Mouse (Mus musculus): ENCODE results near the gene Map1b. TPM values are rescaled to one million over a fixed set of nuclear protein-coding genes. Genes with fewer than 3 reads are reported as not detected.

Map1b gene
- polyA plus RNA-seq, 1 experiment from 2014 or later: 43.7 TPM

GRCm38 (mm10) chr13:99461886-99462285, 54.5 kb downstream of the Map1b start:
- Histone ChIP-seq H3K4me3 (ENCODE audit: low read depth, low read length) (no peak overlapping the region), H3K27me3 (replicated peaks; ENCODE audit: control insufficient read depth, insufficient read depth, low read length) (no peaks in the 10 kb centered on the region), H3K4me1 (replicated peaks; ENCODE audit: control insufficient read depth, insufficient read depth, low read length) (no peaks in the 10 kb centered on the region), H3K36me3 (ENCODE audit: control insufficient read depth, insufficient read depth) (no peaks in the 10 kb centered on the region), H3K9ac (ENCODE audit: low read depth, low read length) (no peak overlapping the region), H3K9me3 (ENCODE audit: control insufficient read depth) (no peaks in the 10 kb centered on the region), H3K4me2 (replicated peaks; ENCODE audit: low read depth) (no peak overlapping the region), H3K27ac (ENCODE audit: low read depth, low read length) (no peak overlapping the region)
- WGBS: 94% methylated on average over 4 of the region's 4 CpGs
- no peak for TF ChIP-seq CTCF (IDR thresholded peaks at IDR 0.05; ENCODE audit: low read depth)
- no peak for ATAC-seq

GRCm38 (mm10) chr13:99459612-99460011, 56.7 kb downstream of the Map1b start:
- WGBS: 71% methylated on average over 4 of the region's 4 CpGs
- ATAC-seq: no peak
- H3K9ac ChIP-seq (ENCODE audit: low read depth, low read length): no peak overlapping the region
- H3K27ac ChIP-seq (ENCODE audit: low read depth, low read length): no peak overlapping the region
- H3K4me3 ChIP-seq (ENCODE audit: low read depth, low read length): no peak overlapping the region
- H3K4me1 ChIP-seq (replicated peaks; ENCODE audit: control insufficient read depth, insufficient read depth, low read length): no peaks in the 10 kb centered on the region
- H3K9me3 ChIP-seq (ENCODE audit: control insufficient read depth): no peaks in the 10 kb centered on the region
- H3K36me3 ChIP-seq (ENCODE audit: control insufficient read depth, insufficient read depth): no peaks in the 10 kb centered on the region
- no peaks in the 10 kb centered on the region for H3K27me3 ChIP-seq (replicated peaks; ENCODE audit: control insufficient read depth, insufficient read depth, low read length)
- no peak overlapping the region for H3K4me2 ChIP-seq (replicated peaks; ENCODE audit: low read depth)
- TF ChIP-seq CTCF (IDR thresholded peaks at IDR 0.05; ENCODE audit: low read depth): no peak

- H3K4me3 ChIP-seq (ENCODE audit: low read depth, low read length): no peak overlapping the region
- no peak overlapping the region for H3K27ac ChIP-seq (ENCODE audit: low read depth, low read length)
- no peak for TF ChIP-seq CTCF (IDR thresholded peaks at IDR 0.05; ENCODE audit: low read depth)
- WGBS: 80% methylated on average over 12 of the region's 12 CpGs
- no peaks in the 10 kb centered on the region for H3K9me3 ChIP-seq (ENCODE audit: control insufficient read depth)
- no peaks in the 10 kb centered on the region for H3K4me1 ChIP-seq (replicated peaks; ENCODE audit: control insufficient read depth, insufficient read depth, low read length)
- H3K9ac ChIP-seq (ENCODE audit: low read depth, low read length): no peak overlapping the region
- no peak overlapping the region for H3K4me2 ChIP-seq (replicated peaks; ENCODE audit: low read depth)
- ATAC-seq: no peak
- H3K36me3 ChIP-seq (ENCODE audit: control insufficient read depth, insufficient read depth): no peaks in the 10 kb centered on the region
- H3K27me3 ChIP-seq (replicated peaks; ENCODE audit: control insufficient read depth, insufficient read depth, low read length): no peaks in the 10 kb centered on the region
Observed at GRCm38 (mm10) chr13:99458658-99459386, 57.5 kb downstream of the Map1b start.

GRCm38 (mm10) chr13:99454977-99455376, 61.4 kb downstream of the Map1b start:
- TF ChIP-seq CTCF (IDR thresholded peaks at IDR 0.05; ENCODE audit: low read depth): no peak

GRCm38 (mm10) chr13:99452444-99452843, 63.9 kb downstream of the Map1b start:
- H3K9me3 ChIP-seq (ENCODE audit: control insufficient read depth): no peaks in the 10 kb centered on the region
- ATAC-seq: no peak
- no peak overlapping the region for H3K4me2 ChIP-seq (replicated peaks; ENCODE audit: low read depth)
- H3K27me3 ChIP-seq (replicated peaks; ENCODE audit: control insufficient read depth, insufficient read depth, low read length): no peaks in the 10 kb centered on the region
- no peaks in the 10 kb centered on the region for H3K4me1 ChIP-seq (replicated peaks; ENCODE audit: control insufficient read depth, insufficient read depth, low read length)
- 84% methylated on average over 3 of the region's 3 CpGs for WGBS
- no peak overlapping the region for H3K4me3 ChIP-seq (ENCODE audit: low read depth, low read length)
- H3K9ac ChIP-seq (ENCODE audit: low read depth, low read length): no peak overlapping the region
- no peaks in the 10 kb centered on the region for H3K36me3 ChIP-seq (ENCODE audit: control insufficient read depth, insufficient read depth)
- no peak overlapping the region for H3K27ac ChIP-seq (ENCODE audit: low read depth, low read length)
- no peak for TF ChIP-seq CTCF (IDR thresholded peaks at IDR 0.05; ENCODE audit: low read depth)

More at GRCm38 (mm10) chr13:99454977-99455376, 61.4 kb downstream of the Map1b start:
- 72% methylated on average over 7 of the region's 7 CpGs for WGBS
- Histone ChIP-seq H3K36me3 (ENCODE audit: control insufficient read depth, insufficient read depth) (no peaks in the 10 kb centered on the region), H3K9me3 (ENCODE audit: control insufficient read depth) (no peaks in the 10 kb centered on the region), H3K27me3 (replicated peaks; ENCODE audit: control insufficient read depth, insufficient read depth, low read length) (no peaks in the 10 kb centered on the region), H3K4me2 (replicated peaks; ENCODE audit: low read depth) (no peak overlapping the region), H3K4me3 (ENCODE audit: low read depth, low read length) (no peak overlapping the region), H3K27ac (ENCODE audit: low read depth, low read length) (no peak overlapping the region), H3K9ac (ENCODE audit: low read depth, low read length) (no peak overlapping the region), H3K4me1 (replicated peaks; ENCODE audit: control insufficient read depth, insufficient read depth, low read length) (no peaks in the 10 kb centered on the region)
- ATAC-seq: no peak

- no peak for ATAC-seq
- Histone ChIP-seq H3K9me3 (ENCODE audit: control insufficient read depth) (no peaks in the 10 kb centered on the region), H3K27ac (ENCODE audit: low read depth, low read length) (no peak overlapping the region), H3K9ac (ENCODE audit: low read depth, low read length) (no peak overlapping the region), H3K27me3 (replicated peaks; ENCODE audit: control insufficient read depth, insufficient read depth, low read length) (no peaks in the 10 kb centered on the region), H3K4me1 (replicated peaks; ENCODE audit: control insufficient read depth, insufficient read depth, low read length) (no peaks in the 10 kb centered on the region), H3K36me3 (ENCODE audit: control insufficient read depth, insufficient read depth) (no peaks in the 10 kb centered on the region), H3K4me3 (ENCODE audit: low read depth, low read length) (no peak overlapping the region), H3K4me2 (replicated peaks; ENCODE audit: low read depth) (no peak overlapping the region)
- 82% methylated on average over 5 of the region's 5 CpGs for WGBS
- no peak for TF ChIP-seq CTCF (IDR thresholded peaks at IDR 0.05; ENCODE audit: low read depth)
Observed at GRCm38 (mm10) chr13:99451276-99451675, 65.1 kb downstream of the Map1b start.
